Mouse (Mus musculus) left cerebral cortex, postnatal 10 days (tissue): ENCODE data around the gene 4931428L18Rik. TPM values are rescaled to one million over a fixed set of nuclear protein-coding genes. Genes with fewer than 3 reads are reported as not detected.

Source experiments
- DNase-seq, 2 experiments: peaks; one replicate each; pipeline ENCODE4 v3.0.0; 2021 to 2022; ENCODE audit warnings: low spot score in 2 of 2, mixed read lengths in 1 of 2; ENCODE audit errors: extremely low spot score in 1 of 2
- intact Hi-C: fragments of 180-260 bp; cut with DNase I; formaldehyde crosslinking; loops from one replicate; pipeline ENCODE4 v1.15.1; 2025
- total RNA-seq, 2 experiments: library from RNA; stranded (reverse); gene quantifications; 2 replicates each; pipeline ENCODE4 v1.2.3; 2021

4931428L18Rik gene
- total RNA-seq, result not detected

DNA sequence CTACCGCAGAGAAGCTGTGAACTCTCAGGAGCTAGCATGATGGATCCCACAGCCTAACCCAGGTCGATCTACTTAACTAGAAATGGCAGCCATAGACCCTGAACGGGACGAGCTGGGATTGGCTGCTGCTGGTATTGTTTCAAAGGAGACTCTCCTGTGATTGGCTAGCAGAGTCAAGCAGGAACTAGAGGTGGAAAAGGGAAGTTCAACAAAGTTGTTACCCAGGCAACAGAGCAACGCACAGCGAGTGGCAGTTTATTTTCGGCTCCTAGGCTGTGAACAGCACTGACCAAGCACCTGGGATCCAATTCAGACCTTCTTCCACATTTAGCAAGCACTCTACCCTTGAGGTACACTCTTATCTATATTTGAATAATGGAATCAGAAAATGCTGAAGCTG lies at the start of gene 4931428L18Rik, which contains the start of gene Pih1d3:
Gene 4931428L18Rik (minus strand): TSS at position 121 of the 400 bp plus-strand sequence.
Gene Pih1d3 (plus strand): TSS at position 275 of the 400 bp plus-strand sequence.
- intact Hi-C loops, result no loop called here
- DNase-seq, result no peak

GRCm38 (mm10) chr1:31260218-31260923 lies 37.9 kb upstream of the 4931428L18Rik start:
- DNase-seq, result no peak
- intact Hi-C loops, result no loop called here

- DNase-seq, result peak; percentile 19 to 31
Measured at GRCm38 (mm10) chr1:31233319-31234036, 11.0 kb upstream of the 4931428L18Rik start.

GRCm38 (mm10) chr1:31220599-31221250 lies 1.8 kb downstream of the 4931428L18Rik start:
- intact Hi-C loops, result no loop called here
- no peak for DNase-seq

More at GRCm38 (mm10) chr1:31233319-31234036, 11.0 kb upstream of the 4931428L18Rik start:
- intact Hi-C loops, result no loop called here

- intact Hi-C loops, result loop anchor here (5.0 to 10.0 kb wide), 2 partner anchors 122 to 960 kb away; partner anchors contain the start of gene Khdrbs2
- DNase-seq, result no peak
Measured at GRCm38 (mm10) chr1:31214831-31215230, 7.7 kb downstream of the 4931428L18Rik start.

DNA sequence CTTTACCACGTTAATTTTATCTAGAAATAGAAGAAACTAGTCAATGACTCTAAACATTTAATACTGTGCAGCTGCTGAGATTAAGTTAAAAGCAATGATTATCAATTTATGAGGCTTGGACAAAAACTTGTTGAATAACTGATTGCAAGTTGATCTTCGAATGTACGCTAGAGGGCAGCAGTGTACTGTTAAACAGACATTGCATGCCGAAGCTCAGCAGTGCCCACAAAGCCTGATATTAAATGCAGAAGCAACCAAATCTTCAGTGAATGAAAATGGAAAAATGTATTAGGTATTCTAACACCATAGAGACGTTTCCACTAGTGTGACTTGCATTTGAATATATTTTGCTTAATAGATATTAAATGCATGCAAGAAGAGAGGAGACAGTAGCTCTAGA lies 12.3 kb downstream of the 4931428L18Rik start:
- intact Hi-C loops, result loop anchor here (5.0 to 10.0 kb wide), 2 partner anchors 127 to 965 kb away; partner anchors contain the start of gene Khdrbs2
- DNase-seq, result peak; percentile 49 to 68

DNA sequence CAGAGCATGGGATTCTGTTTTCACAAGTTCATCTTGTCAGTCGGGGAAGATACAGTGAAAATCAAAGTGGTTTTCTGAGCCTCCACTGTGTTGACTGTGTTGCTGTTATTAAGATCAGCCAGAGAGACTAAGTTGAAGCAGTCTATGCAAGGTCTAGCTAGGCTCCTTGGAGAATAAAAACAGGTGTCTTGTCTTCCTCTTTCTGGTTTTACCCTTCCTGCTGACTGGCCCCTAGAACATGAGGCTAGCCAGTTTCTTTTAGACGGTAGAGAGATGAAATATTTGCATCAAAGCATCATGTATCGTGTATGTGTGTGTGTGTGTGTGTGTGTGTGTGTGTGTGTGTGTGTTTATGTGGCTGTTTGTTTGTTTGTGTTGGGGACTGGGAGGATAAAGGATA lies 16.7 kb downstream of the 4931428L18Rik start:
- DNase-seq, result no peak
- intact Hi-C loops, result no loop called here

GRCm38 (mm10) chr1:31205346-31205745 lies 17.1 kb downstream of the 4931428L18Rik start:
- intact Hi-C loops, result no loop called here
- DNase-seq, result no peak

- intact Hi-C loops, result no loop called here
- DNase-seq, result no peak
Measured at GRCm38 (mm10) chr1:31203771-31204170, 18.7 kb downstream of the 4931428L18Rik start.

GRCm38 (mm10) chr1:31196959-31197358 lies 25.5 kb downstream of the 4931428L18Rik start:
- no peak for DNase-seq
- intact Hi-C loops, result no loop called here

DNA sequence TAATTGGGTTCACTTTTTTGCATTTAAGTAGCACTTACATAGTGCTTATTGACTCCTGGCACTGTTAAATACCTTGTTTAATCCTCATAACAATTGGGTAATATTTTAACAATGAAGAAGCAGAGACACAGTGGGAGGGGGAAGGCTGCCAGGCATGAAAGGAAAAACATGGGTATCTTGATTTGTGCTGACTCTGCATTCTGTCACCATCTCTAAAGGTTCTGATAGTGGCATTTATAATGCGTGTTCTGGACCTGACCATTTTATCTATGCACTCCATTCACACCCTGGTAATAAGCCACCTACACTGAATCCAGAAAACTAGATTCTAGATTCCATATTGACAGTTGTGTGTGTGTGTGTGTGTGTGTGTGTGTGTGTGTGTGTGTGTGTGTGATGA lies 26.9 kb downstream of the 4931428L18Rik start:
- no peak for DNase-seq
- intact Hi-C loops, result no loop called here

- no peak for DNase-seq
- intact Hi-C loops, result no loop called here
Measured at GRCm38 (mm10) chr1:31190237-31190866, 32.1 kb downstream of the 4931428L18Rik start.

GRCm38 (mm10) chr1:31178264-31178663 lies 44.2 kb downstream of the 4931428L18Rik start:
- DNase-seq, result peak in 1 of 2 experiments; percentile 9
- intact Hi-C loops, result no loop called here

GRCm38 (mm10) chr1:31176101-31176500 lies 46.4 kb downstream of the 4931428L18Rik start, which contains the start of gene Lgsn:
Gene Lgsn (plus strand): TSS chr1:31176401.
- no peak for DNase-seq
- intact Hi-C loops, result no loop called here

- intact Hi-C loops, result no loop called here
- no peak for DNase-seq
Measured at GRCm38 (mm10) chr1:31175401-31175800, 47.1 kb downstream of the 4931428L18Rik start.

- DNase-seq, result no peak
- intact Hi-C loops, result no loop called here
Measured at GRCm38 (mm10) chr1:31165326-31166121, 57.0 kb downstream of the 4931428L18Rik start.

DNA sequence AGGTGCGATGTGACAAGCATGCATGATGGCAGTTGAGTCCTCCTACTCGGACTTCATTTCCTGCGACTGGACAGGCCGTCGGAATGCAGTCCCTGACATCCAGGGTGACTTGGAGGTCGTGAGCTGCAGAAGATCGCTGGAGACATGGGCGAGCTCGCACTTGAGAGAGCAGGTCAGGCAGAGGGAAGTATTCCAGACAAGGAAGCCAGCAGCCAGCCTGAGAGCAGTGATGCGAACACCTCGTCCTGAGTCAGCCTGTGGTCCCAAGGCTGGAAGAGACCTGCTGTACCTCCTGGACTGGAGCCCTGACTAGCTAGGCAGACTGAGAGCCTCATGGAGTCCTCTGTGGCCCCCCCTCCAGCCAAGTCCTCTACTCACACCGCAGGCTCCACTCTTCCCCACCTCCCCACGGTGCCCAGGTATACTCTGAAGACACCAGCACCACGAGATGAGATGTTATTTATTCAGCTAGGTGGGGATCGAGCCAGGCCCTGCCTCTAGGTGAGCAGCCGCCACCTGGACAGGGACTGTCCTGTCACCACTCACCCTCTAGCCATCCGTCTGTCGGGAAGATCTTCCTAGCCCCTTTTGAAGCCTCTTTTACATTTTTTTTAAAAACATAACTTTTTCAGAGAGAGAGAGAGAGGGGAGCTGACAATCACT lies 57.8 kb downstream of the 4931428L18Rik start:
- intact Hi-C loops, result no loop called here
- no peak for DNase-seq

GRCm38 (mm10) chr1:31156884-31157283 lies 65.6 kb downstream of the 4931428L18Rik start:
- no peak for DNase-seq
- intact Hi-C loops, result no loop called here
